Mouse (Mus musculus): ENCODE measurements around the gene Pla2g4f.

Gene Pla2g4f

GRCm38 (mm10) chr2:120313976-120314375 lies at the start of gene Pla2g4f:
Pla2g4f (minus strand) TSS chr2:120314165.
- DNase-seq (ENCODE audit: low spot score in 2 of 2) = no peak

GRCm38 (mm10) chr2:120360425-120360824 lies 46.5 kb upstream of the Pla2g4f start:
- DNase-seq (ENCODE audit: low spot score in 2 of 2) = no peak

- peak; percentile 94 to 95 for DNase-seq (ENCODE audit: low spot score in 2 of 2)
Measured at GRCm38 (mm10) chr2:120352682-120353646, 39.0 kb upstream of the Pla2g4f start, which contains the start of gene Vps39. Vps39 (minus strand) TSS chr2:120353137.

GRCm38 (mm10) chr2:120351321-120351720 lies 37.4 kb upstream of the Pla2g4f start:
- no peak for DNase-seq (ENCODE audit: low spot score in 2 of 2)

- no peak for DNase-seq (ENCODE audit: low spot score in 2 of 2)
Measured at GRCm38 (mm10) chr2:120348120-120348519, 34.2 kb upstream of the Pla2g4f start.

- no peak for DNase-seq (ENCODE audit: low spot score in 2 of 2)
Measured at GRCm38 (mm10) chr2:120341741-120342140, 27.8 kb upstream of the Pla2g4f start.

- no peak for DNase-seq (ENCODE audit: low spot score in 2 of 2)
Measured at GRCm38 (mm10) chr2:120337886-120338285, 23.9 kb upstream of the Pla2g4f start.

- DNase-seq (ENCODE audit: low spot score in 2 of 2) = peak in 1 of 2 experiments; percentile 45
Measured at GRCm38 (mm10) chr2:120331575-120331974, 17.6 kb upstream of the Pla2g4f start.

GRCm38 (mm10) chr2:120315077-120315476 lies 1.1 kb upstream of the Pla2g4f start:
- DNase-seq (ENCODE audit: low spot score in 2 of 2) = no peak

- DNase-seq (ENCODE audit: low spot score in 2 of 2) = no peak
Measured at GRCm38 (mm10) chr2:120314487-120314886, 522 bp upstream of the Pla2g4f start.

- no peak for DNase-seq (ENCODE audit: low spot score in 2 of 2)
Measured at GRCm38 (mm10) chr2:120312276-120312825, 1.6 kb downstream of the Pla2g4f start.

GRCm38 (mm10) chr2:120304113-120304512 lies 9.9 kb downstream of the Pla2g4f start:
- DNase-seq (ENCODE audit: low spot score in 2 of 2) = no peak

- no peak for DNase-seq (ENCODE audit: low spot score in 2 of 2)
Measured at GRCm38 (mm10) chr2:120301076-120301475, 12.9 kb downstream of the Pla2g4f start.

GRCm38 (mm10) chr2:120299866-120300265 lies 14.1 kb downstream of the Pla2g4f start:
- DNase-seq (ENCODE audit: low spot score in 2 of 2) = no peak

GRCm38 (mm10) chr2:120296160-120296559 lies 17.8 kb downstream of the Pla2g4f start:
- DNase-seq (ENCODE audit: low spot score in 2 of 2) = no peak

GRCm38 (mm10) chr2:120291471-120292078 lies 22.4 kb downstream of the Pla2g4f start:
- DNase-seq (ENCODE audit: low spot score in 2 of 2) = no peak

GRCm38 (mm10) chr2:120288995-120289394 lies 25.0 kb downstream of the Pla2g4f start, which contains the start of gene Pla2g4d:
Pla2g4d (minus strand) TSS chr2:120289197.
- no peak for DNase-seq (ENCODE audit: low spot score in 2 of 2)

GRCm38 (mm10) chr2:120288401-120288800 lies 25.6 kb downstream of the Pla2g4f start:
- no peak for DNase-seq (ENCODE audit: low spot score in 2 of 2)

- no peak for DNase-seq (ENCODE audit: low spot score in 2 of 2)
Measured at GRCm38 (mm10) chr2:120285639-120286038, 28.3 kb downstream of the Pla2g4f start.

- no peak for DNase-seq (ENCODE audit: low spot score in 2 of 2)
Measured at GRCm38 (mm10) chr2:120284705-120285104, 29.3 kb downstream of the Pla2g4f start.

- no peak for DNase-seq (ENCODE audit: low spot score in 2 of 2)
Measured at GRCm38 (mm10) chr2:120284094-120284493, 29.9 kb downstream of the Pla2g4f start.

- DNase-seq (ENCODE audit: low spot score in 2 of 2) = no peak
Measured at GRCm38 (mm10) chr2:120283550-120283949, 30.4 kb downstream of the Pla2g4f start.
